Mouse (Mus musculus): ENCODE measurements at regions not wholly inside any gene's neighbourhood (a gene's known extent, or its start where the extent isn't known, plus 50 kb on each side); places are given as distances from the start of the nearest gene placed in this dataset.

- ATAC-seq (replicated peaks; ENCODE audit: poor library complexity), result no peak
Measured at GRCm38 (mm10) chr8:103851286-103851685, 250.1 kb upstream of the Cdh5 start.

DNA sequence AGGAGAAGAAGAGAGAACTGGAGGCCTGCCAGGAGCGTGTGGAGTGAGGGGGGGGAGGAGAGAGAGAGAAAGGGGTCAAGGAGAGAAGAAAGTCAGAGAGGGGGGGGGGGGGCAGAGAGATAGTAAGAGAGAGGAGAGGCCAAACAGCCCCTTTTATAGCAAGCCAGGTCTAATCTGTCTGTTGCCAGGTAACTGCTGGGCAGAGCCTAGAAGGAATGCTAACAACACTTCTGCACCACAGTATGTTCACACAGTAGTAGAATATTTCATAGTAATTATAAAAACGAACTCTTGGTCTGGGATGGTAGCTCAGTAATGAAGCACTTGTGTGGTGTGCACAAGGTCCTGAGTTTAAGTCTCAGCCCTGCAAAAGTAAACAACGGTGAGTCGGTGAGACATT is 248.4 kb upstream of the Cdh5 start:
- ATAC-seq (replicated peaks; ENCODE audit: poor library complexity), result no peak

DNA sequence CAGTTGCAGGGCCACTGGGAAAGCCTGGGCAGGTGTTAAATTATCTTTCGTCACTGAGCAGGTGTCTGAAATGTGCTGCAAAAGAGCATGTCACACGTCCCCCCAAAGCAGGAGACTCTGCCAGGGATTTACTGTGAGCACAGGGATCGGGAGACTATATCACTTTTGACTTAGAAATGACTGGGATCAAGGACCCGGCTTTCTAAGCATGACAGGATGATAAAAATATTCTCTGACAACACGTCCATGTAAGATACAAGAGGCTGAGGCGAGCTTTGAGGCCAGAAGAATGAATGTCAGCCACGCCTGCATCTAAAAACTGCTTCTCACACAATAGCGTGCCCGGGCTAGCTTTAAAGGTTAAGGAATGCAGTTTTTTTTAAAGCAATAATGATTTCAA is 246.1 kb upstream of the Cdh5 start:
- ATAC-seq (replicated peaks; ENCODE audit: poor library complexity), result no peak

DNA sequence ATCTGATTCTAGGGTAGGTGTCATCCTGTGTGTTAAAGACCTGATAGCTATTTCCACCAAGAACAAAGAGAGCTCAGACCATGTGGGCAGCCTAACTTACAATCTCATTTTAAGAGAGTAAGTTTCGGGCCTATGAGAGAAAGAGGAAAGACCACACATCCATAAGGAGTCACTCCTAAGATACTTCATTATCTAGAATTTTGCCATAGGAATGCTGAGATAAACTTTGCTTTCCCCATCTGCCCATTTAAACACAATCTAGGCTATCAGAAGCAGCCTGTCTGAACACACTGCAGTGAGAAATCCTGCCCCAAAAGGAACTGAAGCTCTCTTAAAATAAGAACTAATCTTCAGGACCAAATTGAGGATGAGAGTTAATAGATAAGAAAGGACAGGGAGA is 242.3 kb upstream of the Cdh5 start:
- ATAC-seq (replicated peaks; ENCODE audit: poor library complexity), result no peak

- ATAC-seq (replicated peaks; ENCODE audit: poor library complexity), result no peak
Measured at GRCm38 (mm10) chr8:103873598-103874502, 227.6 kb upstream of the Cdh5 start.

- no peak for ATAC-seq (replicated peaks; ENCODE audit: poor library complexity)
Measured at GRCm38 (mm10) chr8:103874506-103874905, 226.9 kb upstream of the Cdh5 start.

GRCm38 (mm10) chr8:103879505-103879904 is 221.9 kb upstream of the Cdh5 start:
- no peak for ATAC-seq (replicated peaks; ENCODE audit: poor library complexity)

DNA sequence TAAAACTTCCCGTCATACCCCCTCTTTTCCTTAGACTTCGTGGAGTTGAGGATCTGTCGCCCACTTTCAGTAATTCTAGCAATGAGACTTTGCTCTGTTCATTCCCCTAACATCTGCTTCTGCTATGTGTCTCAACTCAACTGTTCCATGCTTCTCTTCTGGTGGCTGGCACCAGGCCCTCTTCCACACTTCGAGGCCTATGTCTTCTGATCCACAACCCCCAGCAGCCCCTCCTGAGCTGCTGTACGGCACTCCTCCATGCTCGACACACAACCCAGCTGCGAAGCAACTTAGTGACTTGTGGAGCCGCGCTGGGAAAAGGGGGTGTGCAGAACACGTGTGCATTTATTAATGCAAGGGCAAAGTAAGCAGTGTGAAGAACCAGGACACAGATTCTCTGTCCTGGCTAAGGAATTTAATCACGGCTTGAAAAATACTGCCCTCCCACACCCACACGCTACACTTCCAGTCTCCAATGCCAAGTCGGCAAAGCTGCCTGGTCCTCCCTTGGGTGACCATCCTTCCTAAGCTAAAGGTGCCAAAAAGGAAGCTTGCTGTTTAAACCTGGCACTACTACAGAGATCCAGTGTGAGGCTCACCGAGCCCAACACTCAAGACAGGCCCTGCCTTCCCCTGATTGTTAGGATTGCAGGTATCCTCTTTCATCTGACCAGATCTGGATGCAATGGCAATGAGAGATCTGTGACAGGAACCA is 220.8 kb upstream of the Cdh5 start:
- no peak for ATAC-seq (replicated peaks; ENCODE audit: poor library complexity)

DNA sequence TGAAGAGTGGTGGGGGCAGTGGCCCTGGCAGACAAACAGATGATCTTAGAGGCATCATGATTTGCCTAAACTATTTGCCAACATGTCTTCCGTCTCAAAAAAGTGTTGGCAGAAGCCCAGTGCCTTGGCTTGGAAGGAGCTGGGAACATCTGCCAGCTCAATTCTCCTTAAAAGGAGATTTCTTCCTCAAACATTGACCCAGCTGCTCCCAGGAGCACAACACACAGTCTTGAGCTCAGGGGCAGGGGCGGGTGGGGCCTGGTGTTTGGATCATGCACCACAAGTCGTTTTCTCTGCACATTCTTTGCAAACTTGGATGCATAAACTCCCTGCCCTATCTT is 220.3 kb upstream of the Cdh5 start:
- ATAC-seq (replicated peaks; ENCODE audit: poor library complexity), result no peak

DNA sequence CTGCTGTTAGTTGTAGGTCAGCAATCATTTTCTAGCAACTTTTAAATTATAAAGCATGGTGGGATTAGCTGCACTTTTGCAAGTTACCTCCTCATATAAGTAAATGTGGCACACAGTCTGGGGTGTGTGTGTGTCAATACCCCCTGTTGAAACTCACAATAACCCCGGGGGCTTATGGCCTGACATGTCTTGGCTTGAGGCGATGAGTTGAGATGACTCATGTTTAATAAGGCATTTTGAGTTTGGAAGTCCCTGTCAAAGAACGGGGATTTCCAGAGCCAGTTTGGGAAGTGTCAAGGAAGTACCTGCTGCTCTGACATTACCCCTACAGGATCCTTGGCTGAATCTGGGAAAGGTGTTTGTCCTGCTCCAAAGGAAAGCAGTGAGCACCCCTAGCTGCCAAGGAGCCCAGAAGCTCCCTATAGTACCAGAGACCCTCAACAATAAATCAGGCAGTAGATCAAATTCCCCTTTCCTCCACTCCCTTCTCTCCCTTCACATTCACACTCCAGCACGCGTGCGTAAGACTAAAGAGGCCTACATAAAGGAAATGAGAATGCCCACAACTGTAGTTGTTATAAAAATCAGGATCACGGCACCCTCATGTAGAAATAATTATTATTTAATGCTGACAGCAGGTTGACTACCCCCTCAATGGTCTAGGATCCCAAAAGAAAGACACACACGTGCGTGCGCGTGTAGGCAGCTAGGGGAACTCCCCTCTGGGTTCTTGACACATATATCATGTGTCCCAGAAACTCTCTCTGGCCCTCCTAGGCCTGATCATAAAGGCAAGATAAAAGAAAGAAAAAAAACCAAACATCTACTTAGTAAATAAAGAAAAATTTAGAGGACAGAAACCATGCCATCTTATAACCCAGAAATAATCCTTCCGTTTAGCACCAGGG is 216.3 kb upstream of the Cdh5 start:
- no peak for ATAC-seq (replicated peaks; ENCODE audit: poor library complexity)

DNA sequence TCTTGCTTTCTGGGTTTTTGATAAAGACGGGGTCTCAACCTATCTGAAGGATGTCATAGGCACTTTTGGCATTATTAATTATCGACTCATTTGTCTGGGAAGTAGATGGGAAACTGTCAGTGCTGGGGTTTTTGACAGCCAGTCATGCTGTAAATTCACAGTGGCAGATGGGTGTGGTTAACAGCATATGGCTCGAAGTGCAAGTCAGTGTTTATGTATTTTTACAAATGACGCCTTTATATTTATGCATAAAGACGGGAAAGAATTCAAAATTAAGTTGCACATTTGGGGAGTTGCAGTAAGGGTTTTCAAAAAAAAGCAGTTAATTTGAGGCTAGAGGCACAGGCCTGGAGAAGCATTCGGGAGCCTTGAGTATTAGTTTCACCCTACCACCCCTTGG is 206.8 kb upstream of the Cdh5 start:
- no peak for ATAC-seq (replicated peaks; ENCODE audit: poor library complexity)

DNA sequence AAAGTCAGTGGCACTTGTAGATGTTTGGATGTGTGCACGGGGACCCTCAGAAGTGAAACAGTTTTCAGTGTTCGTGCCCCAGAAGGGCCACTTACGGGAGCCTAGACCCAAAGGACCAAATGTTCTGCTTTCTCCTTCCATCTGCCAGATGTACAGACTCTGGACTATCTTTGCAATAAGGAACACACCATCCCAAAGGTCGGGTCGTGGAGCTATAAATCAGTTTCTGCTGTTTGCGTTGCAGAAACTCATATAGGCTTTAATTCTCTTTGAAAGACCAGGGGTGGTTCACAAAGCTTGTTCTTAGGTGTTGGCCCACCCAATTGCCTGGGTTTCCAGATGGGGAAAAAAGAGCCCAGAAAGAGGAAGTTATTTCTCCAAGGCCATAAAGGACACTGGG is 206.3 kb upstream of the Cdh5 start:
- no peak for ATAC-seq (replicated peaks; ENCODE audit: poor library complexity)

DNA sequence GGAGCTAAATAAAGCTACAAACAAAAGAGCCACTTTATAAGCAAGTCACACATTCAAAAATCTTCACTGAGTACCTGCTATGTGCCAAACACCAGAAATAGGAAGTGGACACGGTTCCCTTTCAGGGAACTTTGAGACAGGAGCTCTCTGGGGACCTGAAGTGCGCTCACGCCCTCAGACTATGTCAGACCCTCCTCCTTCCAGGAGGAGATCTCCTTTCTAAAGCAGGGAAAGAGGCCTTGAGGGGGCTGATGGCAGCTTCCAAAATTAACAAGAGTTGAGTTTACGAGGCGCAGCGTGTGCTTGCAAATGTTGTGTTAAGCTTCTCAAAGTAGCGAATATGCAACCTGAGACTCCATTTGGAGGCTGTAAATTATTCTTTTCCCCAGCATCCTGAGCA is 204.0 kb upstream of the Cdh5 start:
- no peak for ATAC-seq (replicated peaks; ENCODE audit: poor library complexity)

GRCm38 (mm10) chr8:103902516-103902915 is 198.9 kb upstream of the Cdh5 start:
- no peak for ATAC-seq (replicated peaks; ENCODE audit: poor library complexity)

DNA sequence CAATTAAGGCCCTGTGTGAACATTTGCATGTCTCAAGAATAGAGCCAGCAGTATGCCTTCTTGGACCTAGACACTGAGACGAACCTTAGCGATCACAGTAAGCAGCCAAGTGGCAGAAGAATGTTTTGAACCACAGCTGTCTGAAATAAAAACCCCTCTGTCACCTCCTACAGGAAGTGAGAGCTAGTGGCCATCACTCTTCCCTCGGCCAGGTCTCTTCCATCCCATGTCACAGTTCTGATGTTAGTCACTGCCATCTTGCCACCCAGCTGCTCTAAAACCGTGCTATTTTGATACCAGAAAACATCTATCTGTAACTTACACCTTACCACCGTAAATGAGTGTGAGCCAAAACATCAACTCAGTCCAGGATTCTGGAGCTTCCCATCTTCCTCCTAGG is 197.8 kb upstream of the Cdh5 start:
- no peak for ATAC-seq (replicated peaks; ENCODE audit: poor library complexity)

GRCm38 (mm10) chr8:103907662-103908061 is 193.8 kb upstream of the Cdh5 start:
- ATAC-seq (replicated peaks; ENCODE audit: poor library complexity), result no peak

DNA sequence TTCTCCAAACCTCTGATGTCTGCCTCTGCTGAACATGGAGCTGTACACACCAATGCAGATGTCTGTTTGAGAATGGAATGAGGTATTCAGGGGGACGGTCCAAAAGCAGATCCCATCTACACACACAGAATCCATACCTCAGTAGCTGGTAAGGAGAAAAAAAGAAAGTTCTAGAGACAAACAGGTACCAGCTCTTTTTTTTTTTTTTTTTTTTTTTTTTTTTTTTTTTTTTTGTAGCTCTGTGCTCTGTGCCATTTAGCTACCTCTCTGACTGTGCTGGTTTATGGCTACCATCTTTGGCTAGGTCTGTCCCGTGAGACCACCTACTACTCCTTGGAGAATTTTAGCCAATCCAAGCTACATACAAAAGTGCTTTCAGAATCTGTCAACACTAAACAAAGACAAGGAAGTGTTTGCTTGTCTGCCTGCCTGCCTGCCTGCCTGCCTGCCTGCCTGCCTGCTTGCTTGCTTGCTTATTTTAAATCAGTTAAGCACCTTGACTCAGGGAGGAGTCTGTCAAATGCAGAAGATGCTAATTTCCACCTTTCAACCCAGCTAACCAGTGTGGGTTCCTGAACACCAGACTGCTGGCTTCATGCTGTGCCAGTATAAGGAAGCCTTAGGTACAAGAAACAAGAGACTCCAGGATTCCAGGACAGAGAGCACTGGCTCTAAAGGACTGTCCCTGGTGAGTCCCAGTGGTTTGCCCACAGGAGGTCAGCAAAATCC is 190.0 kb upstream of the Cdh5 start:
- ATAC-seq (replicated peaks; ENCODE audit: poor library complexity), result no peak

DNA sequence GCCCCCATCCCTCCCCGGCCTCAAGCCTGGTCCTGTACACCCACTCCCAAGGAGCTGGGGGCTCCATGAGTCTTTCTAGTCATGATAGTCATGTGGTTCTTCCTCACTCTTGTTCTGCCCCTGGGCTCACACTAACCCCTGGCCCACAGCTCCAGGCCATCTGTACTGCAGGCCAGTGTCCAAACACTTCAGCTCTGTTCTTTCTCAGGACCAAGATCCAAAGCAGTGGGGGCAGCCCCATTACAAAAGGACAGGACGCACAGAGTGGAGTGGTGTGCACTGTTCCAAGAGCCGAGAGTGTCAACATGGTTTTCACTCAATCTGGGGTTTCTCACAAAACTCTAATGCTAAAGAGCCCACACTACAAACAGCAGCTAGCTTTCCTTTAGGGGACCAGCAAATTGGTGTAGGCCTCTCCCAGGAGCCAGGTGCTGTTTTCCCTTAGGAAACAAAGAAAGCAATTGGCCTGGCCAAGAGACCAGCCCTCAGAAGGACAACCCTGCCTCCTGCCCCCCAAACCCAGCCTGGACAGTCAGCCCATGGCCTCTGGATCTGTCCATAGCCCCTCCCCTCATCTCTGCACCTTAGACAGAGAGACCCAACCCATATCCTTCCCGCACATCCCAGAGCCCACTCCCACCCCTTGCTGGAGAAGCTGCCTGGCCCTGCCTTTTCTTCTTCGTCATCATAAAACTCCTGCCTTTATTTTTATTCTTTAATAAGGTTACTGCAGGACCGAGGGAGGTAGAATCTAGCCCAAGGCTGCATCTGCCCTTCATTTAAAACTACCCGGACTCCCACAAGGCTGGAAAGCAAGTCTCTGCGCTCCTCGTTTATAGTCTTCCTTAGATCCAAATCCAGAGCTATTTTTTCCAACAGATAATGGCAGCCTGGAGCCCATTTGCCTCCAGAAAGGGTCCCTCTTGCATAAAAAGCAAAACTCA is 188.2 kb upstream of the Cdh5 start:
- ATAC-seq (replicated peaks; ENCODE audit: poor library complexity), result no peak

GRCm38 (mm10) chr8:103913927-103914640 is 187.3 kb upstream of the Cdh5 start:
- no peak for ATAC-seq (replicated peaks; ENCODE audit: poor library complexity)
